Mouse (Mus musculus) CH12.LX (cell line): ENCODE results near the gene Tulp4.
A peak's percentile ranks its signal among the peaks of the same experiment; 100 is the strongest.
"Not testable (repeated sequence)": the region's sequence is repeated elsewhere in the genome, so short reads cannot be mapped to it uniquely, and the experiment has no call there.

Experiments used
- CTCF ChIP-seq, 2 experiments: IDR thresholded peaks in 1 of 2; conservative IDR thresholded peaks in 1 of 2; 2 replicates each; pipeline ENCODE4 v1.5.1; 2011 to 2012; ENCODE audit warnings: low read depth in 2 of 2, low read length in 2 of 2, improper control_type of control experiment in 1 of 2, inconsistent platforms in 1 of 2, mild to moderate bottlenecking in 1 of 2, moderate library complexity in 1 of 2
- ELF1 ChIP-seq: IDR thresholded peaks from 2 replicates; pipeline ENCODE4 v1.6.1; 2014; ENCODE audit warnings: low read depth, mild to moderate bottlenecking, inconsistent platforms, low read length, improper control_type of control experiment
- EP300 ChIP-seq: IDR thresholded peaks from 2 replicates; pipeline ENCODE4 v1.6.1; 2011; ENCODE audit warnings: low read length, improper control_type of control experiment
- MAZ ChIP-seq: IDR thresholded peaks from 2 replicates; pipeline ENCODE4 v1.6.1; 2012; ENCODE audit warnings: low read depth, mild to moderate bottlenecking, inconsistent platforms, low read length, improper control_type of control experiment, moderate library complexity
- MEF2A ChIP-seq: IDR thresholded peaks from 2 replicates; pipeline ENCODE4 v1.6.1; 2014; ENCODE audit warnings: low read depth, mild to moderate bottlenecking, inconsistent platforms, low read length, improper control_type of control experiment, borderline replicate concordance

GRCm38 (mm10) chr17:6269876-6270831, 163.9 kb downstream of the Tulp4 start:
- TF ChIP-seq CTCF (conservative IDR thresholded peaks at IDR 0.05 in 1 of 2, IDR thresholded peaks at IDR 0.05 in 1 of 2; ENCODE audit: low read depth in 2 of 2, low read length in 2 of 2); EP300; MEF2A; MAZ: not testable (repeated sequence)
- TF ChIP-seq ELF1, result peak; percentile 43; the same call in 1 of the 2 replicates
